In genomic region chr7:35333231-35333651, GRCm38 (mm10) we compare ENCODE assay signal across 7 mouse cellular contexts. TPM values are rescaled to one million over a fixed set of nuclear protein-coding genes. Genes with fewer than 3 reads are reported as not detected.
DNase-seq lines count a peak whose midpoint lies in the region; ATAC-seq and TF ChIP-seq lines count a peak whose summit lies in the region.

No protein-coding gene starts in this region.

- peaks cover 7% of the 10 kb centered on the region; the same call in 1 of the 2 replicates for H3K27me3 ChIP-seq in thymus, adult 2 months (ENCODE audit: control insufficient read depth, insufficient read depth, low read length)
- peaks cover 39% of the 10 kb centered on the region for H3K27me3 ChIP-seq in embryonic facial prominence, embryonic 12.5 days
- H3K27me3 ChIP-seq in hindbrain, embryonic 14.5 days (ENCODE audit: control insufficient read depth, insufficient read depth, low read length) = peaks cover 18% of the 10 kb centered on the region
- peaks cover 33% of the 10 kb centered on the region for H3K27me3 ChIP-seq in liver, embryonic 11.5 days (replicated peaks; ENCODE audit: control insufficient read depth, insufficient read depth, low read length)
- H3K27me3 ChIP-seq in myocyte (ENCODE audit: control insufficient read depth, insufficient read depth, insufficient read length) = no peaks in the 10 kb centered on the region

- 2% methylated on average over 19 of the region's 19 CpGs for WGBS in thymus, adult 2 months
- under 1% methylated on average over 19 of the region's 19 CpGs for WGBS in embryonic facial prominence, embryonic 12.5 days
- under 1% methylated on average over 19 of the region's 19 CpGs for WGBS in hindbrain, embryonic 14.5 days
- under 1% methylated on average over 19 of the region's 19 CpGs for WGBS in liver, embryonic 11.5 days

- DNase-seq in thymus, adult 2 months = peak; percentile 18
- no peak for DNase-seq in thymus, postnatal 25 days
- peak; percentile 60 for DNase-seq in hindbrain, embryonic 14.5 days (ENCODE audit: low spot score)
- DNase-seq in liver, embryonic 11.5 days (ENCODE audit: low spot score) = no peak
- no peak for DNase-seq in urinary bladder, adult 2 months (ENCODE audit: low spot score)

- peak overlapping the region; percentile 15; the same call in 1 of the 2 replicates for H3K9ac ChIP-seq in embryonic facial prominence, embryonic 12.5 days
- peak overlapping the region; percentile 22; the same call in 1 of the 2 replicates for H3K9ac ChIP-seq in hindbrain, embryonic 14.5 days
- 0 out of 2 replicates have a peak overlapping the region, but pooled peaks have one; percentile 1 for H3K9ac ChIP-seq in liver, embryonic 11.5 days (ENCODE audit: low read depth, low read length)

- peaks cover 19% of the 10 kb centered on the region for H3K4me1 ChIP-seq in thymus, adult 2 months (replicated peaks; ENCODE audit: control insufficient read depth, insufficient read depth, low read length)
- peaks cover 11% of the 10 kb centered on the region for H3K4me1 ChIP-seq in embryonic facial prominence, embryonic 12.5 days
- peaks cover 11% of the 10 kb centered on the region; the same call in 1 of the 2 replicates for H3K4me1 ChIP-seq in hindbrain, embryonic 14.5 days (replicated peaks; ENCODE audit: control insufficient read depth, insufficient read depth, low read length)
- H3K4me1 ChIP-seq in liver, embryonic 11.5 days (replicated peaks; ENCODE audit: control insufficient read depth, insufficient read depth, low read length) = 0 out of 2 replicates have a peak, but pooled peaks cover 4% of the 10 kb centered on the region

- no peaks in the 10 kb centered on the region for H3K79me2 ChIP-seq in myocyte (ENCODE audit: control insufficient read depth, insufficient read depth)

- TF ChIP-seq CTCF in thymus, adult 2 months (IDR thresholded peaks at IDR 0.05; ENCODE audit: borderline replicate concordance, control insufficient read depth, extremely low read depth, insufficient read depth, low read length, poor library complexity) = no peak

- H3K4me2 ChIP-seq in embryonic facial prominence, embryonic 12.5 days (replicated peaks) = peak overlapping the region; percentile 97
- peak overlapping the region; percentile 96 for H3K4me2 ChIP-seq in hindbrain, embryonic 14.5 days (replicated peaks)
- H3K4me2 ChIP-seq in liver, embryonic 11.5 days = peak overlapping the region; percentile 73
- peak overlapping the region; percentile 99 for H3K4me2 ChIP-seq in myocyte (ENCODE audit: low read depth)

- no peaks in the 10 kb centered on the region for H3K9me3 ChIP-seq in embryonic facial prominence, embryonic 12.5 days
- no peaks in the 10 kb centered on the region for H3K9me3 ChIP-seq in hindbrain, embryonic 14.5 days (ENCODE audit: control insufficient read depth, low read length)
- H3K9me3 ChIP-seq in liver, embryonic 11.5 days (ENCODE audit: control insufficient read depth, low read length) = no peaks in the 10 kb centered on the region

- peak; percentile 5; the same call in 1 of the 2 replicates for ATAC-seq in embryonic facial prominence, embryonic 12.5 days (ENCODE audit: insufficient number of reproducible peaks, insufficient read depth, low FRiP score, low TSS enrichment)
- ATAC-seq in hindbrain, embryonic 14.5 days (ENCODE audit: low FRiP score) = 0 out of 2 replicates have a peak, but pooled peaks have one; percentile 10
- no peak for ATAC-seq in liver, embryonic 11.5 days (replicated peaks; ENCODE audit: low FRiP score)

- H3K36me3 ChIP-seq in thymus, adult 2 months (ENCODE audit: control insufficient read depth, insufficient read depth, low read length) = no peaks in the 10 kb centered on the region
- no peaks in the 10 kb centered on the region for H3K36me3 ChIP-seq in embryonic facial prominence, embryonic 12.5 days
- no peaks in the 10 kb centered on the region for H3K36me3 ChIP-seq in hindbrain, embryonic 14.5 days (replicated peaks; ENCODE audit: control insufficient read depth, insufficient read depth)
- no peaks in the 10 kb centered on the region for H3K36me3 ChIP-seq in liver, embryonic 11.5 days (ENCODE audit: control insufficient read depth, insufficient read depth, low read length)
- no peaks in the 10 kb centered on the region for H3K36me3 ChIP-seq in myocyte (ENCODE audit: control insufficient read depth, insufficient read depth)

- H3K27ac ChIP-seq in thymus, adult 2 months (ENCODE audit: control insufficient read depth, insufficient read depth, low read length) = no peak overlapping the region
- no peak overlapping the region for H3K27ac ChIP-seq in embryonic facial prominence, embryonic 12.5 days
- no peak overlapping the region for H3K27ac ChIP-seq in hindbrain, embryonic 14.5 days
- no peak overlapping the region for H3K27ac ChIP-seq in liver, embryonic 11.5 days (ENCODE audit: low read depth, low read length)

- no peak overlapping the region for H3ac ChIP-seq in myocyte (ENCODE audit: control insufficient read depth, insufficient read length)

- no peak for TF ChIP-seq POLR2A in thymus, adult 2 months (IDR thresholded peaks at IDR 0.05; ENCODE audit: control insufficient read depth, extremely low read depth, insufficient read depth, low read length, poor library complexity)
- no peak for TF ChIP-seq POLR2A in myocyte (IDR thresholded peaks at IDR 0.05; ENCODE audit: insufficient read length, low read depth)

- peak overlapping the region; percentile 45 for H3K4me3 ChIP-seq in thymus, adult 2 months (ENCODE audit: control insufficient read depth, insufficient read depth, low read length)
- H3K4me3 ChIP-seq in embryonic facial prominence, embryonic 12.5 days = peak overlapping the region; percentile 56
- H3K4me3 ChIP-seq in hindbrain, embryonic 14.5 days (replicated peaks; ENCODE audit: low read length) = peak overlapping the region; percentile 60
- H3K4me3 ChIP-seq in liver, embryonic 11.5 days (ENCODE audit: low read depth, low read length) = peak overlapping the region; percentile 68
- peak overlapping the region; percentile 29 for H3K4me3 ChIP-seq in myocyte

TF ChIP-seq in myocyte, 11 proteins besides CTCF, POLR2A, EP300 and RAD21:
- no peak for TF ChIP-seq MYOG (IDR thresholded peaks at IDR 0.05; ENCODE audit: control insufficient read depth in 1 of 3, insufficient read depth in 1 of 3, insufficient read length in 2 of 3, low read depth in 2 of 3)
- TF ChIP-seq REST (IDR thresholded peaks at IDR 0.05; ENCODE audit: insufficient read depth, insufficient read length) = no peak
- no peak for TF ChIP-seq MAX (IDR thresholded peaks at IDR 0.05; ENCODE audit: low read depth)
- no peak for TF ChIP-seq USF1 (IDR thresholded peaks at IDR 0.05; ENCODE audit: low read depth)
- TF ChIP-seq MYOD1 (IDR thresholded peaks at IDR 0.05; ENCODE audit: control insufficient read depth in 1 of 3, insufficient read length in 2 of 3, low read depth in 2 of 3) = no peak
- no peak for TF ChIP-seq TCF12 (IDR thresholded peaks at IDR 0.05; ENCODE audit: insufficient read depth, poor library complexity, severe bottlenecking)
- no peak for TF ChIP-seq E2F4 (IDR thresholded peaks at IDR 0.05; ENCODE audit: insufficient read depth)
- no peak for TF ChIP-seq POLR2AphosphoS2 (IDR thresholded peaks at IDR 0.05; ENCODE audit: insufficient read length, low read depth)
- no peak for TF ChIP-seq CEBPB (IDR thresholded peaks at IDR 0.05; ENCODE audit: insufficient read depth, poor library complexity, severe bottlenecking)
- no peak for TF ChIP-seq SRF (IDR thresholded peaks at IDR 0.05; ENCODE audit: control insufficient read depth, insufficient read length, low read depth)
- no peak for TF ChIP-seq TCF3 (IDR thresholded peaks at IDR 0.05; ENCODE audit: insufficient read length, low read depth)

RNA-seq across cellular contexts. Expression of gene Rhpn2, which starts 0.7 kb away (rescaled TPM):
- polyA plus RNA-seq in thymus, adult 2 months (2012; rRNA removed) = 0.71 and 1.3 TPM in 2 replicates
- polyA plus RNA-seq in embryonic facial prominence, embryonic 12.5 days (2016; fragmentation: Nextera tagmentation; extraction: Ambion mirVana) = 4.1 and 4.9 TPM in 2 replicates
- polyA plus RNA-seq in hindbrain, embryonic 14.5 days (2014; fragmentation: Nextera tagmentation; extraction: Ambion mirVana) = 3.8 and 4.2 TPM in 2 replicates
- polyA plus RNA-seq in liver, embryonic 11.5 days (2014; fragmentation: Nextera tagmentation; extraction: Ambion mirVana) = 6.1 and 6.8 TPM in 2 replicates
- 0.66 TPM for polyA plus RNA-seq in myocyte (2012; fragmentation: generic; extraction: Trizol)
- 4.3 and 5.0 TPM in 2 replicates for polyA plus RNA-seq in urinary bladder, adult 2 months (2012; rRNA removed)

RNA-seq across cellular contexts. Expression of gene Gpatch1, which starts 15.0 kb away (rescaled TPM):
- polyA plus RNA-seq in thymus, adult 2 months (2012; rRNA removed) = 5.8 and 6.0 TPM in 2 replicates
- 19.6 and 20.0 TPM in 2 replicates for polyA plus RNA-seq in embryonic facial prominence, embryonic 12.5 days (2016; fragmentation: Nextera tagmentation; extraction: Ambion mirVana)
- polyA plus RNA-seq in hindbrain, embryonic 14.5 days (2014; fragmentation: Nextera tagmentation; extraction: Ambion mirVana) = 18.7 and 19.3 TPM in 2 replicates
- polyA plus RNA-seq in liver, embryonic 11.5 days (2014; fragmentation: Nextera tagmentation; extraction: Ambion mirVana) = 15.3 and 16.1 TPM in 2 replicates
- 4.8 TPM for polyA plus RNA-seq in myocyte (2012; fragmentation: generic; extraction: Trizol)
- 11.6 and 11.7 TPM in 2 replicates for polyA plus RNA-seq in urinary bladder, adult 2 months (2012; rRNA removed)

Comparison
In these comparisons a context has a peak if more than half of its experiments do, and no peak if none do; other contexts are left out.
1. DNase-seq: peak in thymus, adult 2 months (single experiment) and hindbrain, embryonic 14.5 days (single experiment); none in thymus, postnatal 25 days (single experiment), liver, embryonic 11.5 days (single experiment) and urinary bladder, adult 2 months (single experiment).
2. Peak in every context shown above with its lines, with median percentiles within 50 percentile points of each other: H3K4me3 ChIP-seq, H3K4me2 ChIP-seq and H3K9ac ChIP-seq.